ENCODE assay signal across 1 mouse cellular context in the genomic region with DNA sequence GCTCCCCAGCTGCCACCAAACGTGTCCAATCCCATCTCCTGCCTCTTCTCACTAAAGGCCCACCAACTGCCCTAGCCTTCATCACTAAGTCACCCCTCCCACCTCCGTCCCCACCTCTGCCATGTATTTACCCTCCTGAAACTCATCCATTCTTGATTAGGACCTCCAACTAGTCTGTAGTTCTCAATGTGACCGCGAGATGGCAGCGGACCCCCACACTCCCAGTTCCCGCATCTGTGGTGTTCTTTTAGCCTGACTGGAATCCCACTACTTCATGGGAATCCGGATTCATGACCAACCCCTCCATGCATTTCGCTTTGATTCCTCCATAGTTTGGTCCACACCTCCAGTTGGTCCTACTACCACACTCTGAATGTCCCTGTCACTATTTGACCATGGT.
A peak's percentile ranks its signal among the peaks of the same experiment; 100 is the strongest.
TF ChIP-seq lines count a peak whose summit lies in the region.

No protein-coding gene starts in this region.

TF ChIP-seq in MEL, 35 proteins besides CTCF, POLR2A, EP300 and RAD21:
- peak; percentile 90 for TF ChIP-seq SMC3 (IDR thresholded peaks at IDR 0.05; ENCODE audit: low read depth, low read length)
- peak; percentile 74 for TF ChIP-seq ZC3H11A (IDR thresholded peaks at IDR 0.05; ENCODE audit: low read depth, low read length)
- 0 out of 2 replicates have a peak, but pooled peaks have one; percentile 28 for TF ChIP-seq SIN3A (IDR thresholded peaks at IDR 0.05; ENCODE audit: low read length)
- TF ChIP-seq POLR2AphosphoS5 (IDR thresholded peaks at IDR 0.05; ENCODE audit: borderline replicate concordance, low read depth, low read length): no peak
TF ChIP-seq in MEL: peak in this region for 3.
